Mouse (Mus musculus): ENCODE results near the gene Cul7.

Gene Cul7

DNA sequence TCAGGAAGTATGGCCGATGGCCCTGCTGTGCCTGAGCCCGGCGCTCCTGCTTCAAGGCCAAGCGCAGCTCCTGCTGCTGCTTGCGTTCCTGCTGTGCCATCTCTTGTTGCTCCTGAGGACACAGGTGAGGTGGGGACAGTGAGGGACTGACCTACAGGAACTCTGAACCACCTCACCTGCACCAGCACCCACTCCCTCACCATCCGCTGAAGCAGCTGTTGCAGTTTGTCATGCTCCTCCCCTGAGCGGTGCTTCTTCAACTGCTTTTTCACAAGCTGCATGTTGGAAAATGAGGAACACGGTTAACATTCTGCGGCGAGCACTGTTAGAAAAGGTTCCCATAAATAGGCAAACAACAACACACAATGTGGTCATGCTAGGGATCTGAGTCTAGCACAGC is 19.8 kb downstream of the Cul7 start:
- in situ Hi-C loops (cut with MboI, MseI): no loop called here

DNA sequence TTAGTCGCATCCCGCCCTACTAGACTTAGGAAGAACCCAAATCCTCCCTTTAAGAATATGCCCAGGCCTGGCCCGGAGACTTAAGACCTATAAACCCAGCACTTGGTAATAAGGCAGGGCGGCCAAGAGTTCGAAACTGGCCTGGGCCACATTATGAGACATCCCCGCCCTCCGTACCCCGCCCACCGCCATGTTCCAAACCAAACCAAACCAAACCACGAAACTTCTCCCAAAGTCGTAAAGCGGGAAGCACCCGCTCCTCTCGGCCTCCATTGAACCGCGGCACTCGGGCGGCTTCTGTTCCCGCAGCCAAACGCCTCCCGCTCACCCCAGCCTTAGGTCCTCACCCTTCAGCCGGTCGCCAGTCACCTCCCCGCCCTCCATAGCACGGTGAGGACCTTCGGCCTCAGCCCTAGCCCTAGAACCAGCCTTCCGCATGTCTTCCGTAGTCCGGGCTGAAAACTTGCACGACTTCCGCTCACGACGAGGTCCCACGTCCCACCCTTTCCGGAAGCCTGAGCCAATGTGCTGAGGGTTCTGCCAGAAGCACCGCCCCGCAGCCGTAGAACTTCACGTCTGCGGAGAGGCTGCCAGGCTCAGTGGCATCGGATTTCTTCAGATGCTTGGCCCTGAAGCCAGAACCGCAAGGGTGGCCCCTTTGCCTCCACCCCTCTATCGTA is 23.9 kb downstream of the Cul7 start, which contains the start of gene Rrp36:
Gene Rrp36, minus strand, starts transcription at position 503 of the 680 bp plus-strand sequence.
- in situ Hi-C loops (cut with MboI, MseI): no loop called here

- in situ Hi-C loops (cut with MboI, MseI): no loop called here
These were observed 24.6 kb downstream of the Cul7 start for GRCm38 (mm10) chr17:46674530-46675283.

- in situ Hi-C loops (cut with MboI, MseI): no loop called here
These were observed 28.3 kb downstream of the Cul7 start, which contains the start of gene Mea1 for GRCm38 (mm10) chr17:46678416-46678815. TSS of gene Mea1 (plus strand) at chr17:46678793.

DNA sequence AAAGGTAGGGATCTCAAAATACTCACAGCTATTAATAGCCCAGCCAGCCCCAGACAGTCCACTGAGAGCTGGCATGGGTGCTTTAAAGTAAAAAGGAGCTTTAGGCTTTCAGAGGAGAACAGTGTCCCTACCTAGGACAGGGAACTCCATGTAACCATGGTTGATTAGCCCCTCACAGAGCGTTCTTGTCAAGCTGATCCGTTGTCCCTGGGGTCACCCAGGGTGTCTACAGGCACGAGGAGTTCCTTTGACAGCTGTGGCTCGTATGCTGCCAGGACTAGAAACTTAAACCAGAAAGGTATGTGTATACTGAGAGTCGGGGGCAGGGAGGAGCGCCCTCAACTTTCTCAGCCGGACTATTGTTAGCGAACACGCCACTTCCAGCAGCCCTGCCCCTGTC is 28.8 kb downstream of the Cul7 start:
- in situ Hi-C loops (cut with MboI, MseI): no loop called here

- in situ Hi-C loops (cut with MboI, MseI): no loop called here
These were observed 30.0 kb downstream of the Cul7 start for GRCm38 (mm10) chr17:46679843-46680759.

GRCm38 (mm10) chr17:46680760-46681373 is 30.7 kb downstream of the Cul7 start, which contains the start of gene Klhdc3:
TSS of gene Klhdc3 (minus strand) at chr17:46680914.
- in situ Hi-C loops (cut with MboI, MseI): no loop called here

DNA sequence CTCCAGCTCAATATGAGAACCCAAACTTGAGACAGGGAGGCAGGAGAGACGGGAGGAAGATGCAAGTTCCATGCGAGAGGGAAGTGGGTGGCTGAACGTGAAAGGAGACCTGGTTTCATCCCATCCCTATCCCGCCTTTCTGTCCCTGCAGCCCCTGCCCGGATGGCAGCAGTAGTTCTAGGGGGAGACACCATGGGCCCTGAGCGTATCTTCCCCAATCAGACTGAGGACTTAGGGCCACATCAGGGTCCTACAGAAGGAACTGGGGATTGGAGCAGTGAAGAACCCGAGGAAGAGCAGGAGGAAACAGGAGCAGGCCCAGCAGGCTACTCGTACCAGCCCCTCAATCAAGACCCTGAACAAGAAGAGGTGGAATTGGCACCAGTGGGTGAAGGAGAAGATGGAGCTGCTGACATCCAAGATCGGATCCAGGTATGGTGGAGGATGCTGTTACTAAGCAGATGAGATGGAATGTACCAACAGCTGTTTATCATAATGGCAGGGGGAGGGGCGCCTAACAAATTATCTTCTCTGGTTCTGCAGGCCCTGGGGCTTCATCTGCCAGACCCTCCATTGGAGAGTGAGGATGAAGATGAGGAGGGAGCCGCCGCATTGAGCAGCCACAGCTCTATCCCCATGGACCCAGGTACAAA is 31.5 kb downstream of the Cul7 start:
- in situ Hi-C loops (cut with MboI, MseI): no loop called here

- in situ Hi-C loops (cut with MboI, MseI): no loop called here
These were observed 32.7 kb downstream of the Cul7 start for GRCm38 (mm10) chr17:46682654-46683389.

GRCm38 (mm10) chr17:46685913-46686312 is 35.8 kb downstream of the Cul7 start:
- in situ Hi-C loops (cut with MboI, MseI): no loop called here

DNA sequence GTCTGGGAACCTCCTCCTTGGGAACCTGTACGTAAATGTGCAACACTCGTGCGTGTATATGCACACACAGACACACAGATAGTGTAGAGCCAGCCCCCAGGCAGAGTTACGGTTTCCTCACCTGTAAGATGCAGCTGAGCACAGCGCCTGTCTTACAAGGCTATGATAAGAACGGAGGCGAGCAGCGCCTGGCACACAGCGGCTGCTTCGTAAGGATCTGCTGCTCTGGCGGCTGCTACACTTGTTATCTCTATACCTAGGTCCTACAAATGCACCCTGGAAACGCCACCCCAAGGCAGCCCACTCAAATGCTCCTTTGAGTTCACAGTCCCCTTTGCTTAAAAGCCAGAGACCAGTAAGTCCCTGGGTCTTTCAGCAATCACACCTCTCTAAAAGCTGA is 40.5 kb downstream of the Cul7 start:
- in situ Hi-C loops (cut with MboI, MseI): no loop called here

DNA sequence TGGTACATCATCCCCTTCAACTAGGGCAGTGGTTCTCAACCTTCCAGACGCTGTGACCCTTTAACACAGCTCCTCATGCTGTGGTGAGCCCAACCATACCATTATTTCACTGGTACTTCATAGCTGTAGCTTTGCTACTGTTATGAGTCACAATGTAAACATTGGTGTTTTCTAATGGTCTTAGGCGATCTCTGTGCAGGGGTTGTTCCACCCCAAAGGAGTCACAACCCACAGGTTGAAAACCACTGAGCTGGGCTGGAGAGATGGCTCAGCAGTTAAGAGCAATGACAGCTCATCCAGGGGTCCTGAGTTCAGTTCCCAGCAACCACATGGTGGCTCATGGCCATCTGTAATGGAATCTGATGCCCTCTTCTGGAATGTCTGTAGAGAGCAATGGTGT is 41.3 kb downstream of the Cul7 start:
- in situ Hi-C loops (cut with MboI, MseI): no loop called here

DNA sequence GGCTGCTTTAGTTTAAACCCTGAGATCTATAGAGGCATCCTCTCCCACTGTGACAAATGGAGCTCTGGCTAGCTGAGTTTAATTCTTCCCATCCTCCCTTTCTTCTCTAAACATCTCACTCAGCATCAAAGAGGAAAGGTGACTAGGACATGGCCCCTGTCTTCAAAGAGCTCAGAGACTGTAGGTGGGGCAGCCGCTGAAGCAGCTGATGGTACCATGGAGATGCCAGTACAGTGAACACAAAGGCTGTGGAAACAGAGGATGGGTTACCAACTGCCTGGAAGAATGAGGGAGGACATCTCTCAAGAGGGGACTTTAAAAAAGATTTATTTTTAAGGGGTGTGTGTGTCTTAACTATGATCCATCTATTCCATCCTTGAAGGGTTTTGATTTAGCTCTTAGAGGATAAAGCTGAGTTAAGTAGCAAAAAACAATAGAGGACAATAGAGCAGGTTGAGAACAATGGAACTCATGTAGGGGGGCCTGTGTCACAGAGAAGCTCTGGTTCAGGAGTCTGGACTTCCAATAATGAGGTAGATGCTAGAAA is 44.5 kb downstream of the Cul7 start:
- in situ Hi-C loops (cut with MboI, MseI): no loop called here

DNA sequence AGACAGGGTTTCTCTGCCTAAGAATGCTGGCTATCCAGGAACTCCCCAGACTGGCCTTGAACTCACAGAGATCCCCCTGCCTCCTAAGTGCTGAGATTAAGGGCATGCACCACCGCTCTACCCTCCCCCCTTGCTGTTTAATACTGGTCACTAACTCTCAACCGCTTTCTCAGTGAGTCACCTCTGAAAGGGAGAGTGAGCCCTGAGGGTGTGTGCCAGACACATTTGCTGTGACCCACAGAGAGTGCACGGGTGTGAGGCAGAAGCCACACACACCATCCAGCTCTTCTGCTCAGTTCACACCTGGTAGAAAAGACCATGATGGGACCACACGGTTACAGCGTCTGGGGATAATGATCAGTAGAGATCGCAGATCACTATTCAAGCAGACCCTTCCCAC is 48.4 kb downstream of the Cul7 start:
- in situ Hi-C loops (cut with MboI, MseI): no loop called here

DNA sequence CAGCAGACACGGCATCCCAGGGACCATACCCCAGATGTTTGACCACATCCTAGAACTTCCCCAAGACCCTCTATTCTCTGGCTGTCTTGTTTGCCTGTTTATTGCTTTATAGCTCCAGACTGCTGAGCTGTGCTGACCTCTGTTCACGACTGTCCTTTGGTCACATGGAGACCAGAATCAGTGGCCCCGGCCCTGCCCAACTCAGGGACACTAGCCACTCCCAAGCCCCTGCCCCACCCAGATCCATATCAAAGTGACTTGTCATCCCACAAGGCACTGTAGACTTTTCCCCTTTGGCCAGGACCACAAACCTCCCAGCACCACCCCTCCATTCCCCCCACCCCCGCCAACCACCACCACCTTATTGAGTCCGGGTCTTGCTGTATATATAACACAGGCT is 49.1 kb downstream of the Cul7 start:
- in situ Hi-C loops (cut with MboI, MseI): no loop called here

- in situ Hi-C loops (cut with MboI, MseI): no loop called here
These were observed 49.8 kb downstream of the Cul7 start for GRCm38 (mm10) chr17:46699912-46700311.

GRCm38 (mm10) chr17:46701489-46701888 is 51.4 kb downstream of the Cul7 start:
- in situ Hi-C loops (cut with MboI, MseI): no loop called here

DNA sequence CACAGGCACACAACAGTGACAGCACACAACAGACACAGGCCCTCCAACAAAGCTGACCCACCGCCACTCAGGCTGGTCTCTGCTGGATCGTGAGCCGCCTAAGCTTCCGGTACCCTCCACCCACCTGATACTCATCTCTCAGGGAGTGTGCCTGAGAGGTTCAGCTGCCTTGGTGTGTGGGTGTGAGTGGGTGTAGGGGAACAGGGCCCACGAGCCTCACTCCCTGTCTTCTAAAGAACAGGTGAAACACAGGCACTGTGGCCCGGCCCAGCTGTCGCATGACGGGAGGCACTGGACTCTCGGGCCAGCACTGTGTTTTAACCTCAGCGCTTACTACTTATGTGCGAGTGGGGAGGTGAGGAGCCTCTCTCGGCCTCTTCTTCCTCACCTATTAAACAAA is 52.0 kb downstream of the Cul7 start:
- in situ Hi-C loops (cut with MboI, MseI): no loop called here

DNA sequence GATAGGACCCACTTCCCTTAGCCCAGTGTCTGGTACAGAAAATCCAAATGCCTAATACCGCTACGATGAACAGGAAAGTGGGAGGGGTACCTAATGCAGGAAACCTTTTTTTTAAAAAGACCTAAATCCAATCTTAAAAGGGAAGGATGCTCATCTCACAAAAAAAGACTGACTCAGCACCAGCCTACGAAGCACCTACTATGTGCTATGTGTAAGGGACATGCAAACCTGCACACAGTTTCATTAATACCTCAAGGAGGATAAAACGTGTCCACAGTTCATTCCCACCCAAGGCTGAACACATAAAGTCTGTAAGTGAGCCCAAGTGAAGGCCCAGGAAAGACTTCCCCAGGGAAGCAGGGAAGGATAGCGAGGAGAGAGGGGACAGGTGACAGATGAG is 52.4 kb downstream of the Cul7 start:
- in situ Hi-C loops (cut with MboI, MseI): no loop called here

Data from regulatory T cell (primary cell).